Mouse (Mus musculus) gastrocnemius, adult 8-10 months (tissue): ENCODE results near the gene Hsd17b14. TPM values are rescaled to one million over a fixed set of nuclear protein-coding genes. Genes with fewer than 3 reads are reported as not detected.

Experiments used
- DNase-seq, 2 experiments: peaks; one replicate each; pipeline ENCODE4 v3.0.0; 2022; ENCODE audit warnings: low spot score in 2 of 2
- total RNA-seq, 4 experiments: library from RNA; stranded (reverse); gene quantifications; 2 replicates each; pipeline ENCODE4 v1.2.4; 2022

Gene Hsd17b14
- total RNA-seq, 4 experiments from 2014 or later, result 0.52 to 2.8 (median 0.56) TPM; not detected in 1

GRCm38 (mm10) chr7:45597527-45597926 lies 42.8 kb downstream of the Hsd17b14 start:
- no peak for DNase-seq

DNA sequence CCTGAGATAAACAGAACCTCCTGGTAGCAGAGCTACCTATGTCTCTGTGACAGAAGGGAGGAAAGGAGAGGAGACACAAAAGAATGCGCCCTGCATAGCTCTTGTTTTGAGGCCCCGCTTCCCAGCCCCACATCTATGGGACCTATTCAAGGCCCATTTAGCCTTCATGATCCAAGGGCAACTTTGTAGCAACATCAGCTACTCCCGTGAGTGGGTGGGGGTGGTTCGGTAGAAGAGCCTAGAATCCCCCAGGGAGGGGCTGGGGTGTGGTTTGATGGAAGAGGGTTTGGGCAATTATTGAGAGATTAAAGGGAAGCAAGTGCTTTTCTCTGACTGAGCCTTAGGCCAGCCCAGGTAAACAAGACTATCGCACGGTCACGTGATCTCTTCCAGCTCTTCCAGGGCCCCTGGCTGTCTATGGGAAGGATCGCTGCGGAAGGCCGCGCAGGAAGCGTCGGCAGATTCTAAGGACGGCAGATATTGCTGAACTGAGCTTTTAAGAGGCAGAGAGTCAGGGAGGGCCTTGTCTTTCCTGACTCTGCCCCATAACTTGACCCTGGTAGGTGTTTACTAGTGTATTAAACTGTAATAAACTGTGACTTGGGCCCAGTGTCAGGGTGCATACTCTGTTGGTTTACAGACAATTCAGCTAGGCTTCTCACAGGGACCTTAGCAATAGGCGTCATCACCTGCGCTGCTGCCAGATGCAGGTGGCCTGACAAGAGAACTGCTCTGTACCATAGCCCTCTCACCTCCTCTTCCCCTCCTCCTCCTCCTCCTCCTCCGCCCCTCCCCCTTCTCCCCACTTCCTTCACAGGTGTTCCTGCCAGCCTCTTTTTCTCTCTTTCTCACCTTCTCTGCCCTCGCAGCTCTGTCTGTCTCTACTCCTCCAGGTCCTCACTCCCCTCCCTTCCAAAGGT lies 44.5 kb downstream of the Hsd17b14 start:
- no peak for DNase-seq

- no peak for DNase-seq
Observed at GRCm38 (mm10) chr7:45605704-45606289, 51.1 kb downstream of the Hsd17b14 start.

DNA sequence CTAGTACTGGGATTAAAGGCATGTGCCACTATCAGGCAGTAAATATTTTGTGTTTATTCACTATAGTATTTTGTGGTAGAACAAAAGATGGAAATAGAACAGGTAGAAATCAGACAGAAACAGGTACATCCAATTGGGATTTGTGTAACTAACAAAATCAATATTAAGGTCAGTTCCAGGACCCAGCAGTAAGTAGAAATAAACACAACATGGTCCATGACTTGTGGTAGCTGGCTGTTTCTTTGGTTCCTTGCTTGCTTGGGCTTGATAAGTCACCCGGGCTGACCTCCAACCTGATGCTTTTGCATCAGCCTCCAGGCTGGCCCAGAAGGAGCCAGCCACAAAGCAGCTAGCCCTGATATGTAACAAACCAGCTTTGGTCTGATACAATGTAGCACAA lies 54.8 kb downstream of the Hsd17b14 start:
- DNase-seq, result no peak

- DNase-seq, result peak in 1 of 2 experiments; percentile 42
Observed at GRCm38 (mm10) chr7:45616277-45616676, 61.6 kb downstream of the Hsd17b14 start.

DNA sequence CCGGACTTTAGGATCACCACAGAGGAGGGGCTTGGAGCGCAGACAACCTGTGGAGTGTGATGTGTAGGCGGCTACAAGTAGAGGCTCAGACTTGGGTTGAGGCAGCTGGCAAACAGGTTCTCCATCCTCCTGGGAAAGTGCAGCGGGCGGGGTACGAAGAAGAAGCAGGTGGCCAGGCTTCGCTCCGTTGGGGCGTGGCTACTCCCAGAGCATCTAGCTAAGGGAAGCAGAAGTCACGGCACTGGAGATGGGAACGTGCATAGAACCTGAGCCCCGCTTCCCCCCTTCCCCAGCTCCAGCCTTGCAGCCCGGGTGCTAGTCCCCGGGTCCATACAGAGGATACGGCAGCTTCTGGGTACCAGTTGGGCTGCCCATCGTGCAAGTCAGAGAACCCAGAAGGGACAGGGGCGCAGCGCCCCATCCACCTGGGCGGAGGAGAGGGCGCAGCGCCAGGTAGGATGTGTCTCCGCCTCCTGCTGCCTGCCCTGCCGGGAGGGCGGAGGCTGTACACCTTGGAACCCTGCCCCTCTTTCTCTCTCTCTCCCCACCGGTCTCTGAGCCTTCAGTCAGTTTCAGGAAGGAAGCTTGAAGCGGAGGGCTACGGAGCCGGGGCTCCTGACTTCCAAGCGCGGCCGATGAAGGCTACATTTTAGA lies 62.5 kb downstream of the Hsd17b14 start, which contains the start of gene Fut1:
TSS of gene Fut1 (plus strand) at position 248 of the 654 bp plus-strand sequence.
- DNase-seq, result no peak

Other genes with a start within 250 kb of the Hsd17b14 start
- 10 to 100 TPM; 30.7 to 35.6 (median 32.0) TPM for gene Trpm4, start 221.1 kb upstream of the Hsd17b14 start, total RNA-seq
- 100 to 1,000 TPM; 700 to 858 (median 833) TPM for gene Hrc, start 219.6 kb upstream of the Hsd17b14 start, total RNA-seq
- under 1 TPM in 3 of 4 experiments, not detected in 1; 0.07 to 0.24 (median 0.09) TPM for gene Ppfia3, start 187.9 kb upstream of the Hsd17b14 start, total RNA-seq
- not detected for gene Lin7b, start 184.3 kb upstream of the Hsd17b14 start, total RNA-seq
- gene Snrnp70, start 159.2 kb upstream of the Hsd17b14 start, total RNA-seq, result 10 to 100 TPM; 45.4 to 74.5 (median 59.9) TPM
- 10 to 100 TPM; 78.8 to 94.6 (median 88.3) TPM for gene Kcna7, start 149.2 kb upstream of the Hsd17b14 start, total RNA-seq
- gene Ntf5, start 141.2 kb upstream of the Hsd17b14 start, total RNA-seq, result 1 to 10 TPM; 3.7 to 4.9 (median 4.3) TPM
- gene Lhb, start 134.1 kb upstream of the Hsd17b14 start, total RNA-seq, result under 1 TPM in 2 of 4 experiments, not detected in 2; 0.46 to 0.61 TPM
- gene Gys1, start 120.0 kb upstream of the Hsd17b14 start, total RNA-seq, result 100 to 1,000 TPM; 265 to 308 (median 299) TPM
- gene Ruvbl2, start 116.8 kb upstream of the Hsd17b14 start, total RNA-seq, result 10 to 100 TPM; 22.4 to 28.6 (median 24.0) TPM
- gene Ftl1, start 95.0 kb upstream of the Hsd17b14 start, total RNA-seq, result 100 to 1,000 TPM in 3 of 4 experiments, 10 to 100 TPM in 1; 83.2 to 132 (median 121) TPM
- gene Bax, start 88.0 kb upstream of the Hsd17b14 start, total RNA-seq, result 10 to 100 TPM; 14.5 to 17.8 (median 15.3) TPM
- not detected for gene Tulp2, start 73.0 kb upstream of the Hsd17b14 start, total RNA-seq
- 10 to 100 TPM in 3 of 4 experiments, 1 to 10 TPM in 1; 9.7 to 19.4 (median 11.8) TPM for gene Gm45808, start 68.1 kb upstream of the Hsd17b14 start, total RNA-seq
- gene Dhdh, start 66.1 kb upstream of the Hsd17b14 start, total RNA-seq, result 10 to 100 TPM; 22.2 to 29.9 (median 27.6) TPM
- gene Nucb1, start 44.5 kb upstream of the Hsd17b14 start, total RNA-seq, result 10 to 100 TPM; 51.1 to 66.1 (median 56.8) TPM
- gene Ppp1r15a, start 28.6 kb upstream of the Hsd17b14 start, total RNA-seq, result 10 to 100 TPM; 19.6 to 34.3 (median 29.4) TPM
- 1 to 10 TPM; 1.4 to 5.4 (median 4.6) TPM for gene Plekha4, start 28.6 kb upstream of the Hsd17b14 start, total RNA-seq
- 100 to 1,000 TPM in 1 of 4 experiments, 10 to 100 TPM in 3; 82.2 to 107 (median 91.8) TPM for gene Bcat2, start 15.3 kb downstream of the Hsd17b14 start, total RNA-seq
- not detected for gene Fgf21, start 60.6 kb downstream of the Hsd17b14 start, total RNA-seq
- gene Fut1, start 62.4 kb downstream of the Hsd17b14 start, total RNA-seq, result not detected
- gene Izumo1, start 66.9 kb downstream of the Hsd17b14 start, total RNA-seq, result not detected
- gene Rasip1, start 72.6 kb downstream of the Hsd17b14 start, total RNA-seq, result 1 to 10 TPM; 5.1 to 7.0 (median 5.3) TPM
- 10 to 100 TPM; 18.5 to 36.8 (median 28.8) TPM for gene Mamstr, start 85.1 kb downstream of the Hsd17b14 start, total RNA-seq
- gene Fut2, start 111.5 kb downstream of the Hsd17b14 start, total RNA-seq, result under 1 TPM; 0.12 to 0.29 (median 0.20) TPM
- under 1 TPM; 0.18 to 0.48 (median 0.27) TPM for gene Ntn5, start 129.1 kb downstream of the Hsd17b14 start, total RNA-seq
- under 1 TPM in 3 of 4 experiments, not detected in 1; 0.12 to 0.18 (median 0.16) TPM for gene Sec1, start 139.5 kb downstream of the Hsd17b14 start, total RNA-seq
- 10 to 100 TPM; 14.3 to 18.2 (median 16.1) TPM for gene Car11, start 144.9 kb downstream of the Hsd17b14 start, total RNA-seq
- gene Dbp, start 150.2 kb downstream of the Hsd17b14 start, total RNA-seq, result 100 to 1,000 TPM in 3 of 4 experiments, 10 to 100 TPM in 1; 69.5 to 173 (median 143) TPM
- gene Rpl18, start 160.6 kb downstream of the Hsd17b14 start, total RNA-seq, result 100 to 1,000 TPM; 479 to 609 (median 594) TPM
- gene Sphk2, start 163.1 kb downstream of the Hsd17b14 start, total RNA-seq, result 10 to 100 TPM; 10.6 to 15.0 (median 13.0) TPM
- under 1 TPM in 2 of 4 experiments, not detected in 2; 0.10 to 0.38 TPM for gene Fam83e, start 166.3 kb downstream of the Hsd17b14 start, total RNA-seq
- not detected for gene Spaca4, start 170.9 kb downstream of the Hsd17b14 start, total RNA-seq
- gene Lmtk3, start 228.8 kb downstream of the Hsd17b14 start, total RNA-seq, result not detected
- not detected for gene Sult2b1, start 229.8 kb downstream of the Hsd17b14 start, total RNA-seq